Mouse (Mus musculus) kidney, embryonic 16.5 days (tissue): ENCODE measurements around the gene Gmppa. TPM values are rescaled to one million over a fixed set of nuclear protein-coding genes. Genes with fewer than 3 reads are reported as not detected.
A peak's percentile ranks its signal among the peaks of the same experiment; 100 is the strongest.

Experiments used
- ATAC-seq: fragments of 200-750 bp; cut with Nextera tagmentation; 2 replicates; pipeline ENCODE4 v1.8.0; 2017; ENCODE audit warnings: moderate TSS enrichment; ENCODE audit not compliant: low FRiP score, low TSS enrichment
- H3K27ac ChIP-seq: fragments of 300-500 bp; sonication (generic); 2 replicates; pipeline ENCODE4 v1.5.1; 2014; ENCODE audit warnings: low read length
- H3K27me3 ChIP-seq: fragments of 300-500 bp; sonication (generic); 2 replicates; pipeline ENCODE4 v1.6.1; 2014; ENCODE audit warnings: low read length, control low read depth, mixed read lengths; ENCODE audit not compliant: insufficient read depth
- H3K36me3 ChIP-seq: fragments of 300-500 bp; sonication (generic); 2 replicates; pipeline ENCODE4 v1.6.1; 2014; ENCODE audit warnings: low read length, control low read depth, mixed read lengths; ENCODE audit not compliant: insufficient read depth
- H3K4me1 ChIP-seq: fragments of 300-500 bp; sonication (generic); 2 replicates; pipeline ENCODE4 v1.6.1; 2014; ENCODE audit warnings: low read length, control low read depth, mixed read lengths; ENCODE audit not compliant: insufficient read depth
- H3K4me2 ChIP-seq: fragments of 300-500 bp; sonication (generic); replicated peaks from 2 replicates; pipeline ENCODE4 v1.6.1; 2014; ENCODE audit warnings: low read depth, low read length
- H3K4me3 ChIP-seq: fragments of 300-500 bp; sonication (generic); 2 replicates; pipeline ENCODE4 v1.5.1; 2014; ENCODE audit warnings: mild to moderate bottlenecking, low read length
- H3K9ac ChIP-seq: fragments of 300-500 bp; sonication (generic); replicated peaks from 2 replicates; pipeline ENCODE4 v1.6.1; 2014; ENCODE audit warnings: low read length
- H3K9me3 ChIP-seq: fragments of 300-500 bp; sonication (generic); 2 replicates; pipeline ENCODE4 v1.6.1; 2016; ENCODE audit warnings: low read length, control low read depth
- WGBS: fragments of 180-500 bp; shearing (Covaris S2); extraction: QIAGEN DNeasy Blood & Tissue Kit; methylation state at CpG from one replicate; pipeline ENCODE4 v1.1.7; 2014; 5-methylcytosine and 5-hydroxymethylcytosine counted together
- polyA plus RNA-seq: library from polyadenylated mRNA; unstranded; fragments of >200 nt; fragmentation: Nextera tagmentation; extraction: Ambion mirVana; gene quantifications from 2 replicates; pipeline ENCODE4 v1.2.1, GENCODE M21; 2015

The Gmppa gene
- polyA plus RNA-seq, 1 experiment from 2014 or later = 91.6 TPM

DNA sequence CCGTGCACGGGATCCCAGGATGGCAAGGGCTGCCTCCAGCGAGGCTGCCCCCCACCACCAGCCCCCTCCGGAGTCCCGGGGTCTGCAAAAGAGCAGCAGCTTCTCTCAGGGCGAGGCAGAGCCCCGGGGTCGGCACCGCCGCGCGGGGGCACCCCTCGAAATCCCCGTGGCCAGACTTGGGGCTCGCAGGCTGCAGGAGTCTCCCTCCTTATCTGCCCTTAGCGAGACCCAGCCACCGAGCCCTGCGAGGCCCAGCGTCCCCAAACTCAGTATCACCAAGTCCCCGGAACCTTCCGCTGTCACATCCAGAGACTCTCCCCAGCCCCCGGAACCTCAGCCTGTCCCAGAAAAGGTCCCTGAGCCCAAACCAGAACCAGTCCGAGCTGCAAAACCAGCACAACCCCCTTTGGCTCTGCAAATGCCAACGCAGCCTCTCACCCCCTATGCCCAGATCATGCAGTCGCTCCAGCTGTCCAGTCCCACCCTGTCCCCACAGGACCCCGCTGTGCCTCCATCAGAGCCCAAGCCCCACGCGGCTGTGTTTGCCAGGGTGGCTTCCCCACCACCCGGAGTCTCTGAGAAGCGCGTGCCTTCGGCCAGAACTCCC is 13.4 kb upstream of the Gmppa start:
- Histone ChIP-seq H3K4me3 (peak overlapping the region; percentile 43), H3K27ac (no peak overlapping the region), H3K36me3 (peaks cover 6% of the 10 kb centered on the region), H3K4me2 (peak overlapping the region; percentile 58), H3K27me3 (peaks cover 42% of the 10 kb centered on the region), H3K9ac (peak overlapping the region; percentile 63), H3K9me3 (no peaks in the 10 kb centered on the region), H3K4me1 (peaks cover 21% of the 10 kb centered on the region)
- 13% methylated on average over 32 of the region's 32 CpGs for WGBS
- ATAC-seq = peak; percentile 44

DNA sequence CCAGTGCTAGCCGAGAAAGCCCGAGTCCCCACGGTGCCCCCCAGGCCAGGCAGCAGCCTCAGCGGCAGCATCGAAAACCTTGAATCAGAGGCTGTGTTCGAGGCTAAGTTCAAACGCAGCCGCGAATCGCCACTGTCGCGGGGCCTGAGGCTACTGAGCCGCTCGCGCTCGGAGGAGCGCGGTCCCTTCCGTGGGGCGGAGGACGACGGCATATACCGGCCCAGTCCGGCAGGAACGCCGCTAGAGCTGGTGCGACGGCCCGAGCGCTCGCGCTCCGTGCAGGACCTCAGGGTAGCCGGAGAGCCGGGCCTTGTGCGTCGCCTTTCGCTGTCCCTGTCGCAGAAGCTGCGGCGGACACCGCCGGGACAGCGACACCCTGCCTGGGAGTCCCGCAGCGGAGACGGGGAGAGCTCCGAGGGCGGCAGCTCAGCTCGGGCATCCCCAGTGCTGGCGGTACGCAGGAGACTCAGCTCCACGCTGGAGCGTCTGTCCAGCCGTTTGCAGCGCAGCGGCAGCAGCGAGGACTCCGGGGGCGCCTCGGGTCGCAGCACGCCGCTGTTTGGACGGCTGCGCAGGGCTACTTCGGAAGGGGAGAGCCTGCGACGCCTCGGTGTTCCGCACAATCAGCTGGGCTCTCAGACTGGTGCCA is 12.8 kb upstream of the Gmppa start:
- Histone ChIP-seq H3K4me1 (peaks cover 21% of the 10 kb centered on the region), H3K36me3 (no peaks in the 10 kb centered on the region), H3K9ac (peak overlapping the region; percentile 63), H3K4me3 (peak overlapping the region; percentile 43), H3K9me3 (no peaks in the 10 kb centered on the region), H3K27me3 (peaks cover 42% of the 10 kb centered on the region), H3K27ac (no peak overlapping the region), H3K4me2 (peak overlapping the region; percentile 58)
- peak; percentile 60 for ATAC-seq
- 2% methylated on average over 71 of the region's 71 CpGs for WGBS

DNA sequence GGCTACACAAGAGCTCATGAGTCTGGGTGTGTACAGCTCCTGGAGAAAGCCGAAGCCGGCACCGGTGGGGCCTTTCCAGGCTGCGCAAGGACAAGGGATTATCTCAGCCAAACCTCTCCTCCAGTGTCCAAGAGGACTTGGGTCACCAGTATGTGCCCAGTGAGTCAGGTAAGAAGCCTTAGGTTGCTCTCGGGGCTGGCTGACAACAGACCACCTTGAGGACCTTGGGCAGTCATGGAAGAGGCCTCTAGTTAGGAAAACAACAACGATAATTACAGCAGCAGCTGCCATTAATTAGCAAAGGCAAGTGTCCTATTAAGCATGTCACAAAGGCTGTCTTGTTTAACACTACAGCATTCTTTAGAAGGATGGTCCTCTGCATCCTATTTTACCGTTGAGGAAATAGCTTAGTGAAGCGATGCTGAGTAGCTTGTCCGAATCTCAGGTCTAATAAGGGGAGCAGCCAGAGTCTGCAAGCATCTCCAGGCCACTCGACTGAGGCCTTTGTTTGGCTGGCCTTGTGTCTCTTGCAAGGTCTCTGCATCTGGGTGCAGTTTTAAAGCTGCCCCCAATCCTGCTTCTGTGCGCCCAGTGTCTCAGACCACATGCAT is 11.8 kb upstream of the Gmppa start:
- WGBS = 78% methylated on average over 11 of the region's 11 CpGs
- ATAC-seq = no peak
- Histone ChIP-seq H3K36me3 (no peaks in the 10 kb centered on the region), H3K9me3 (no peaks in the 10 kb centered on the region), H3K4me3 (no peak overlapping the region), H3K27ac (no peak overlapping the region), H3K4me2 (no peak overlapping the region), H3K4me1 (peaks cover 21% of the 10 kb centered on the region), H3K9ac (no peak overlapping the region), H3K27me3 (peaks cover 42% of the 10 kb centered on the region)

DNA sequence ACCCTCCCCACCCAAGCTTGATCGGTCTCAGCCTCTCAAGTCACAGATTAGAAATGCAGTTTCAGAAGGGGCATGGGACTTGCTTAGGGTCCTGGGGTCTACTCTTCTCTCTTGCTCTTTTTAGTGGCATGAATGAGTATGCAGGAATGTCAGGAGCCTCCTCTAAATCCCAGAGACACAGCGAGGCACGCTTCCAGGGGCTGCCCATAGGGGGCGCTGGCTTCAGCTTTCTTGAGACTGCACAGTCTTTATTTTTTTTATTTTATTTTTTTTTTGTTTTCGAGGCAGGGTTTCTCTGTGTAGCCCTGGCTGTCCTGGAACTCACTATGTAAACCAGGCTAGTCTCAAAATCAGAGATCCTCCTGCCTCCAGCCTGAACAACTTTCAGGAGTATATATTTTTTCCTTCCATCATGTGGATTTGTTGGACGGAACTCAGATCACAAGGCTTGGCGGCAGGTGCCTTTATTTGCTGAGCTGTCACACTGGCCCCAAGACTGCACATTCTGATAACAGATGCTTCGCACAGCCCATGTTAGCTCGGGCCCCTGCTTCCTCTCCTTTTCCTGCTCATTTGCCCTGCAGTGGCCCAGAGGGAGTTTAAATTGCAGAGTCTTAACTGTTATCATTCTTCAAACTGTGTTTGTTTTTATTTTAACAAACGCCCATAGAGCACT is 9.8 kb upstream of the Gmppa start:
- Histone ChIP-seq H3K9me3 (no peaks in the 10 kb centered on the region), H3K4me1 (peaks cover 21% of the 10 kb centered on the region), H3K27ac (no peak overlapping the region), H3K9ac (no peak overlapping the region), H3K36me3 (no peaks in the 10 kb centered on the region), H3K4me2 (no peak overlapping the region), H3K4me3 (no peak overlapping the region), H3K27me3 (peaks cover 41% of the 10 kb centered on the region)
- 36% methylated on average over 10 of the region's 10 CpGs for WGBS
- ATAC-seq = no peak

GRCm38 (mm10) chr1:75438782-75439181 is 3.1 kb downstream of the Gmppa start:
- Histone ChIP-seq H3K36me3 (peaks cover 5% of the 10 kb centered on the region; the same call in 1 of the 2 replicates), H3K4me1 (peaks cover 30% of the 10 kb centered on the region), H3K9me3 (no peaks in the 10 kb centered on the region), H3K9ac (no peak overlapping the region), H3K4me2 (no peak overlapping the region), H3K4me3 (no peak overlapping the region), H3K27me3 (no peaks in the 10 kb centered on the region), H3K27ac (no peak overlapping the region)
- ATAC-seq = no peak
- 79% methylated on average over 8 of the region's 9 CpGs for WGBS

DNA sequence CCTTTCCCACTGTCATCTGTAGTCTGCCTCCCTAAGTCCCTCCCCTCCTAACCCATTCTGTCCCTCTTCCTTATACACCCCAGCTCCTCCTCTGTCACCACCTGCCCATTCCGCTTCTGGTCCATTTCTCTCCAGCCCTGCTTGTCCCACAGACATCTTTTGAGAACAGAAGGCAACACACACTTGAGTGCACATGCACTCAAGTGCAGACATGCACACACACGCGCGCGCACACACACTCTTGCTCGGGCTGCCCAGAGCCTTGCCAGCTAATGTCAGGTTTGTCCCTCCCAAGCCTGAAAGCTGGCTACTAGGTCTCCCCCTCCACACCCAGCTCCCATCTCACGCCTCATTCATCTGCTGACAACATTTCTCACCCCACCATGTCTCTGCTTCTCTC is 4.9 kb downstream of the Gmppa start:
- Histone ChIP-seq H3K9me3 (no peaks in the 10 kb centered on the region), H3K36me3 (peaks cover 5% of the 10 kb centered on the region; the same call in 1 of the 2 replicates), H3K4me2 (no peak overlapping the region), H3K9ac (no peak overlapping the region), H3K27ac (no peak overlapping the region), H3K4me3 (no peak overlapping the region), H3K4me1 (peaks cover 49% of the 10 kb centered on the region), H3K27me3 (0 out of 2 replicates have a peak, but pooled peaks cover 3% of the 10 kb centered on the region)
- no peak for ATAC-seq
- 87% methylated on average over 7 of the region's 7 CpGs for WGBS

DNA sequence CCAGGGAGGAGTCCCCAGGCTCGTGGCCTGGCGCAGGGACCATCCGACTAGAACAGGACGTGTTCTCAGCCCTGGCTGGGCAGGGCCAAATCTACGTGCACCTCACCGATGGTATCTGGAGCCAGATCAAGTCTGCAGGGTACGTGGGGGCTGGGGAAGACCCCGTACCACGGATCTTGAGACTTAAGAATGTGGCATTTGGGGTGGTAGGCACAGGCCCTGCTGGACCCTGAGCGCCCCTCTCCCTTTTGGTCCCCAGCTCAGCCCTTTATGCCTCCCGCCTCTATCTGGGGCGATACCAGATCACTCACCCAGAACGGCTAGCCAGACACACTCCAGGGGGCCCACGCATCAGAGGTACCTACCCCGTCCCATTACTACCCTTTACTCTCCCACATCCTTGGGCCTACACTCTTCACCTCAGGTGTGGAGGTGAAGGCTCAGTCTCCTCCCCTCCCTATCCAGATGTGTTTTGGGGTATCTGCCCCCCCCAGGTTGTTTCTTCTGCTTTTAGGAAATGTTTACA is 5.8 kb downstream of the Gmppa start:
- Histone ChIP-seq H3K9me3 (no peaks in the 10 kb centered on the region), H3K4me2 (no peak overlapping the region), H3K4me1 (peaks cover 53% of the 10 kb centered on the region), H3K36me3 (peaks cover 5% of the 10 kb centered on the region; the same call in 1 of the 2 replicates), H3K4me3 (no peak overlapping the region), H3K9ac (no peak overlapping the region), H3K27ac (no peak overlapping the region), H3K27me3 (peaks cover 3% of the 10 kb centered on the region; the same call in 1 of the 2 replicates)
- ATAC-seq = no peak
- 68% methylated on average over 15 of the region's 15 CpGs for WGBS

GRCm38 (mm10) chr1:75442171-75442570 is 6.4 kb downstream of the Gmppa start:
- H3K27me3 ChIP-seq = peaks cover 5% of the 10 kb centered on the region; the same call in 1 of the 2 replicates
- peaks cover 53% of the 10 kb centered on the region for H3K4me1 ChIP-seq
- H3K9me3 ChIP-seq = no peaks in the 10 kb centered on the region
- H3K4me2 ChIP-seq = no peak overlapping the region
- 80% methylated on average over 9 of the region's 9 CpGs for WGBS
- no peak for ATAC-seq
- H3K9ac ChIP-seq = peak overlapping the region; percentile 40; the same call in 1 of the 2 replicates
- H3K4me3 ChIP-seq = no peak overlapping the region
- no peak overlapping the region for H3K27ac ChIP-seq
- peaks cover 5% of the 10 kb centered on the region; the same call in 1 of the 2 replicates for H3K36me3 ChIP-seq

- no peaks in the 10 kb centered on the region for H3K9me3 ChIP-seq
- 44% methylated on average over 8 of the region's 8 CpGs for WGBS
- H3K4me3 ChIP-seq = no peak overlapping the region
- H3K27ac ChIP-seq = 0 out of 2 replicates have a peak overlapping the region, but pooled peaks have one; percentile 27
- no peak for ATAC-seq
- peaks cover 5% of the 10 kb centered on the region; the same call in 1 of the 2 replicates for H3K36me3 ChIP-seq
- no peak overlapping the region for H3K9ac ChIP-seq
- peaks cover 57% of the 10 kb centered on the region for H3K4me1 ChIP-seq
- H3K27me3 ChIP-seq = peaks cover 11% of the 10 kb centered on the region; the same call in 1 of the 2 replicates
- no peak overlapping the region for H3K4me2 ChIP-seq
Observed at GRCm38 (mm10) chr1:75442811-75443210, 7.1 kb downstream of the Gmppa start.
